Mouse (Mus musculus): ENCODE results near the gene Gpd2.

Gene Gpd2

DNA sequence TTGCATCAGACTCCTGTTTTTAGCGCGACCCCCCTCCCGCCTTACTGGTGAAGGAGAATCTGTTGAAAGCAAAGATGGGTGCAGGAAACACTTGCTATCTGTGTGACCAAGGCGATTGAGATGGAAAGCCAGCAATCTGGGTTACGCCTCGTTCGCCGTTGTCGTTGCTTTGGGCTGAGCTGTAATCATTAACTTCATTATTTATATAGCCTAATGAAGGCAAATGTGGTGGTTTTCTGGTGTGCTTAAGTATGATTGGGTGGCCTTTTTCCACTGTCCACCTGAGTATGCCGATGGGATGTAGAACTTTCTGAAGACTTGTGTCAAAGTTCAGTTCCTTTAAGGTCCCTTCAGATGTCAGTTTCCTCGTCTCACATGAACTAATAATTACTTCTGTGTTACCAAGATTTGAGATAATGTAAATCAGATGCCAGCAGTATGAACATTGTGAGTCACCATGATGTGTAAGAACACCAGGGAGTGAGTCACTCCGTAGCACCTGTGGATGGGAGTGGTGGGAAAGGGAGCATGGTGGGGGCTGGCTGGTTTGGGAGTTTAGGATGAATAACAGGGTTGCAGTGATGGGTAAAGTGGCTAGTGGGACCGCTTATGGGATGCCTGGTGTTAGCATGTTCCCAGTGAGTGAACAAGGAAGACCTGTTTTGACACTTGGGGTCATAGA lies 14.3 kb downstream of the Gpd2 start:
- no peak for DNase-seq

DNA sequence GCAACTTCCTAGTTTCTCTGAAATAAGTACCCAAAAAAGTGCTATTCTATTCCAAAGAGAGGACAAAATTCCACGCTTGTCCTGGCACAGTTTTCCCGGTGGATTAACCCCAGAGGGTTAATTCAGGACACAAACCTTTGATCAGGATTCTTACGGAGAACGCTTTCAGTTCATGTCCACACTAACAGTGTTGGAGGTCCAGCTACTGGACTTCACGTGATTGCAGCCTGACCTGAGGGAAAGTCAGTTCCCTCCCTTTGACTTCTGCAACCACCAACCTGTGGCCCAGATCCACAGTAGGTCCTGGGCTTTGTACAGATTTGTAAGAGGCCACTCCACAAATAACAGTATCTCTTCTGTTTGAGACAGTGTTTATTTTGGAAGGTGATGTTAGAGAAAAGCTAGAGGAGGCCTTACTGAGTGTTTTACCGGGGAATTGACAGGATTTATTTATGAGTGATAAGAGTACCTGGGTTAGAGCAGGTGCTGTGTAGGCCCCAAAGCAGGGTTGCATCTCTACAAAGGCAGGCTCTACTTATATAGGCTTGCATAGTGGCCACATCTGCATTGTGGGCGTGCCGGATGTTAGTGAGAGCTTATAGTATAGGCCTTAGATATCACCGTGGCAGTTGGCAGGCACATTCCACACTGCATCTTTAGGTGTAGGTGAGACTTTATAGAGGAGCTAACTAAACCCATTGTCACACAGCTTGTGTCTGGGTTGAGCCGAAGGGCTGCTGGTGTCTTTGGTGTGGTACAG lies 15.3 kb downstream of the Gpd2 start:
- DNase-seq: no peak

GRCm38 (mm10) chr2:57254267-57254666 lies 16.8 kb downstream of the Gpd2 start:
- no peak for DNase-seq

- no peak for DNase-seq
Observed at GRCm38 (mm10) chr2:57255153-57255670, 17.8 kb downstream of the Gpd2 start.

DNA sequence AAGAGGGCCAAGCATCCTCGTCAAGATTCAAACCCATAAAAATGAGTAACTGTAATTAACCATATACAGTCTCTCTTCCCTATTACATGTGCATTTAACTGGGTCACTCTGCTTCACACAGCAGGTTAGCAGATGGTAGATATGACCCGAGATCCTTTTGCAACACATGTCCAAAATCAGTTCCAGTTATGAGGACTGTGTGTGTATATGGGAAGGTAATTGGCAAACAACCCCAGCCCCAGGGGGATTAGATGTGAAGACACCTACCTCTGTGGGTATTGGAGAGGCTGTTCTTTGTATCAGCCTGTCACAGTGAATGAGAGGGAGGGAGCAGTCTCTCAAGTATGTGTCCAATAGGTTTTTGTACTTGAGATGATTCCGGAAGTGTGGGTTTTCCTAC lies 18.4 kb downstream of the Gpd2 start:
- no peak for DNase-seq

- DNase-seq: no peak
Observed at GRCm38 (mm10) chr2:57256459-57256858, 19.0 kb downstream of the Gpd2 start.

- DNase-seq: no peak
Observed at GRCm38 (mm10) chr2:57261286-57262077, 24.0 kb downstream of the Gpd2 start.

DNA sequence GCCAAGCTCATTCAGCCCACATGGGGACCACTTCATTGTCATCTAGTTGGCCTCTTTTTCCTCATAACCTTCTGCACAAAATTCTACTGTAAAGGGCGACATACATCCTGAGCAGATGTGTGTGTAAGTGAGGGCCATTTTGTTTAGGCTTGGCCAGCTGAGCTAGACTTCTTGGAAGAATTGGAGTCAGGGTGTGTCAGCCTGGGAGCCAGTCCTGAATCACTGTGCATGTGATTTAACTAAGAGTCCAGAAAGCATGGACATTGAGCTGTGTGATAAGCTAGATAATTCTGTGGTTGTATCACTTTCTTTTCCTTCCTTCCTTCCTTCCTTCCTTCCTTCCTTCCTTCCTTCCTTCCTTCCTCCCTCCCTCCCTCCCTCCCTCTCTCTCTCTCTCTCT lies 26.0 kb downstream of the Gpd2 start:
- DNase-seq: no peak

DNA sequence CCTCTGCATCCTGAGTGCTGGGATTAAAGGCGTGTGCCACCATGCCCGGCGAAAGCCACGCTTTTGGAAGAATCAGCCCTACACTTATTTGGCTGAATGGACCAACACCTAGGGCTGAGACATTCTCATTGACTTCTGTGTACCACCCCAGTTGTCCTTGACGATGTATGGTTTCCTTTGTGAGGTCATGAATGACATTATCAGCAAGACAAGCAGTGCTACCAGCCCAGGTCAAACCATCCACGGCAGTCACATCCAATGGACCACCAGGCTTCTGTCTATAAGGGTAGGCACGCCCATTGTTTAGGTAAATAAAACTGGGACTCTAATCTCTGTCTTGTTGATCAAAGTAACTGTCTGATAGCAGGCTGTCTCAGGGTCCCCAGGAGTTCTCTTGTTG lies 27.5 kb downstream of the Gpd2 start:
- no peak for DNase-seq

- DNase-seq: peak; percentile 56
Observed at GRCm38 (mm10) chr2:57266679-57267393, 29.4 kb downstream of the Gpd2 start.

- DNase-seq: peak; percentile 57
Observed at GRCm38 (mm10) chr2:57267394-57267716, 29.9 kb downstream of the Gpd2 start.

DNA sequence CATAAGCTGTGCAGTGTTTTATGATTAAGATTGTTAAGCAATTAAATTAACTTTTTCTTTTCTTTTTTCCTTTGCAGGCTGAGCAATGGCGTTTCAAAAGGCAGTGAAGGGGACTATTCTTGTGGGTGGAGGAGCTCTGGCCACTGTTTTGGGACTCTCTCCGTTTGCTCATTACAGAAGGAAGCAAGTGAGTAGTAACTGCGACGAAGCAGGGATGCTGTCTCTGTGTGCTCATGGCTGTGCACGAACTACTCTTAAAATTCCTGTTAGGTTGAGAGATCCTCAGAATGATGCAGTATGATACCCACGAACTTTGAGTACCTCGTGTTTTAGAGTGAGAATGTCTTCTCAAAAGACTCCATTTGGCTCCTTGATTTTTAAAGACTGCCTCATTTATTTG lies 30.5 kb downstream of the Gpd2 start:
- no peak for DNase-seq

GRCm38 (mm10) chr2:57268839-57269238 lies 31.4 kb downstream of the Gpd2 start:
- DNase-seq: no peak

DNA sequence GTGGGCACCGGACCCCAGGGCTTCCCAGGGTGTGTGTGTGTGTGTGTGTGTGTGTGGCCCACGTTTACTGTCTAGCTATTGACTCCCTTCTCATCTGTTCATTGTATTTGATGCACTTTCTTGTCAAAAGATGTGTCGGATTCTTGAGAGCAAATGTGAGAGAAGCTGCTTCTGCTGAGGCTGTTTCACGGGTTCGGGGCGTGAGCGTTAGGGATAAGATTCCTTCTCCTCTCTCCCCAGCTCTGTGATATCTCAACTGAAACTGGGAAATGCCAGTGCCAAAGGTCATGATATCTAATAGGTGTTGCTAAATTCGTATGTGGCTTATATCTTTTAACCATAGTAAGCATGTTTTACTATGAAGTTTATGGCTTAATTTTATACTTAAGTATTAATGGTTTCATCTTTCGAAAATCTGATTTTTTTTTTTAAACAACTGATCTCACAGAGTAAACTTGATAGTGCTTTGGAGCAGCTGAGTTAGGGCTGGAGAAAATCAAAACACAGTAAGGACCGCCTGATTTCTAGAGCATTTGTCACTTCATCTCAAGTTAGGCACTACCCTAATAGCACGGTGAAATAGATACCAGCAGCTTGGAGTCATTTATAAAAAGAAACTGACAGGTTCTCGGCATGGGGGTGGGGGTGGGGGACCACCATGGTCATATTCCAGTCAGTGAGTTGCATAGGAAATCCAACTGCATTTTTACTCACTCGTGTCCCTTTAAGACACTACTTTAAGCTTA lies 32.4 kb downstream of the Gpd2 start:
- no peak for DNase-seq

DNA sequence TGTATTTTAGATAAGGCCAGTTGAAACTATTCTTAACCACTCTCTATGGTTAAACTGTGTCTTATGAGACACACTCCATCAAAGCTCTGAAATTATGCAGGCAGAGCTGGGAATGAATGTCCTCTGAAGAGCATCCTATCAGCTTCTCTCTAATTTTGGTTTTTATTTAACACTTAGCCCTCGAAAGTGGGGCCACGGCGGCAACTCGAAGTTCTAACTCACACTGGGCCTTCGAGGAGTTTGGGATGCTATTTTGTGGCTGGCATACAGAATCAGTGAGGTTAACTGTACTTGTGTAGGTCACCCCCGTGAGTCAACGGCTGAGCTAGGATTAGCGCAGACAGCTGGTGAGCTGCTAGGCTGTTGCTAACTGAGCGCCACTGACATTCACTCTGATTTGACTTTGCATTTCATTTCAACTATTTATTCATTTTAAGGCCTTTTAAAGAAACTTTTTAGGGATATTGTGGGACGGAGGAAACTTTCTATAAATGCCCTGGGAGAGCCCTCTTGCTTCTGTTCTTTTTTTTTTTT lies 42.8 kb downstream of the Gpd2 start:
- no peak for DNase-seq

GRCm38 (mm10) chr2:57283791-57284190 lies 46.4 kb downstream of the Gpd2 start:
- DNase-seq: no peak

- DNase-seq: no peak
Observed at GRCm38 (mm10) chr2:57285197-57285596, 47.8 kb downstream of the Gpd2 start.

DNA sequence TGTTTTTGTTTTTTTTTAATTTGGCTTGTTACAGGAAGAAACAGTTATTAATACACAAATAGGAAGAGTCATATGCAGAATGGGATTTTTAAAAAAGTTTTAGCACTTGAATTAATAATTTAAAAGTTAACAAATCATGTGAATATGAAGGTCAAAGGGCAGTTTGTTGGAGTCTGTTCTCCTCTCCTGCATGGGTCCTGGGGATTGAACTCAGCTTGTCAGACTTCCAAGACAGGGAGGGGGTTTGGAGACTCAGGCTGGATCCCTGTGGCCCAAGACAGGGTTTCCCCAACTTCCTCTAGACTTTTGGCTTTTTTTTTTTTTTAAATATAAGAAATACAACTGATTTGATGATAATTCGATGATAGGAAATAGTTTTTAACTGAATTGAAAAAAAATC lies 50.6 kb downstream of the Gpd2 start:
- no peak for DNase-seq

GRCm38 (mm10) chr2:57293571-57293970 lies 56.1 kb downstream of the Gpd2 start:
- no peak for DNase-seq

GRCm38 (mm10) chr2:57296069-57296468 lies 58.6 kb downstream of the Gpd2 start:
- no peak for DNase-seq

GRCm38 (mm10) chr2:57297226-57297625 lies 59.8 kb downstream of the Gpd2 start:
- no peak for DNase-seq

DNA sequence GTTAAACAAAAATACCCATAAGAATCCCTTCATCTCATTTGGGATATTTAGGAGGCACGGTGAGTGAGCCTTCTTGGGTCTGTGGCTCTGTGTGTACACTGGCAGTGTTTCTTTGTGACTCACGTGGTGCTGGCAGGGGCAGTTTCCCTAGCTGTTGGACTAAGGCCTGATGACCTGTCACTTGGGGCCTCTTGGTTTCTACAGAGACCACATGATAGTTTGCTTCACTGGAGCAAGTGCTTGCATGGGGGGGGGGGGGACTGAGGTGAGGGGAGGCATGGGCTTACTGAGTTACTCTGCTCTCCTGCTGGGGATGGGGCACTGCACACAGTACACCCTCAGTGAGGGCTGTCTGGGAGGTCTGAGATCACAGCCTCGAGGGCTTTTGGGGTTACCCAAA lies 64.1 kb downstream of the Gpd2 start:
- no peak for DNase-seq
